Mouse (Mus musculus) spleen, adult 12 weeks (tissue): ENCODE results near the gene Msrb3.

Experiments used
- DNase-seq: peaks from one replicate; pipeline ENCODE4 v3.0.0; 2022; ENCODE audit warnings: low spot score

Msrb3 gene

GRCm38 (mm10) chr10:120861674-120862073 is 37.2 kb downstream of the Msrb3 start:
- DNase-seq: no peak

DNA sequence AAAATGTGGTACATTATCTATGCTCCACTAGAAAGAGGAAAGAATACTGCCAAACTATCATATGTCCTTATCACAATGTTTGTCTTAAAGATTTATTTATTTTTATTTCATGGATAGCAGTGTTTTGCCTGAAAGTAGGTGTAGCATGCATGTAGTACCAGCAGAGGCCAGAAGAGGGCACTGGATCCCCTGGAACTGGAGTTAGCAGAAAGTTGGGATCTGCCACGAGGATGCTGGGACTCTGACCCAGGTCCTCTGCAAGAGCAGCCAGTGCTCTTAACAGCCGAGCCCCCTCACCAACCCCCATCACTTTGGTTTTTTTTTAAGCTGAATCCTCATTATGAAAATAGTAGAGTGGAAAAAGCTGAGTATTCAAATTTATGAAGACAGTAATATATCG is 37.7 kb downstream of the Msrb3 start:
- DNase-seq: no peak

DNA sequence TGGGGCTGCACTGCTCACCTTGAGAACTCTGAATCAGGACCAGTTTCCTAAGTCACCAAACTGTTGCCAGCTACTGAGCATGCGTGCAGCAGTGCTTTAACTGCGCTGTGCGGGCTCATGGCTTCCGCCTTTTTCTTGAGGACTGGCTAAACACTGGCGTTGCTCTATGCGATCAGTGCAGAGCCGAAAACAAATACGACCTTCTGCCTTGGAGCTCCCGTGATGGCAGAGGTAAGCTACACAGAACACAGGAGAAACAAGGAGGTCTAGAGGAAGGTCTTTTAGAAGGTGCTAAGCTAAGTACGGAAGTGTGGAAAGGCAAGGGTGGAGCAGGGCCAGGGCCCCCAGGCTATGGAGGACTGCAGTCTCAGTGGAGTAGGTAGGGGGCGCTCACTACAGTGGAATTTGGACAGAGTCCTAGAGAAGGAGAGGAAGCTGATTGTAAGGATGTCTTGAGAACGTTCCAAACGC is 41.3 kb downstream of the Msrb3 start:
- DNase-seq: peak; percentile 5

- DNase-seq: no peak
Observed at GRCm38 (mm10) chr10:120854329-120854728, 44.6 kb downstream of the Msrb3 start.

GRCm38 (mm10) chr10:120853816-120854215 is 45.1 kb downstream of the Msrb3 start:
- DNase-seq: no peak

- DNase-seq: no peak
Observed at GRCm38 (mm10) chr10:120851196-120851781, 47.6 kb downstream of the Msrb3 start.

DNA sequence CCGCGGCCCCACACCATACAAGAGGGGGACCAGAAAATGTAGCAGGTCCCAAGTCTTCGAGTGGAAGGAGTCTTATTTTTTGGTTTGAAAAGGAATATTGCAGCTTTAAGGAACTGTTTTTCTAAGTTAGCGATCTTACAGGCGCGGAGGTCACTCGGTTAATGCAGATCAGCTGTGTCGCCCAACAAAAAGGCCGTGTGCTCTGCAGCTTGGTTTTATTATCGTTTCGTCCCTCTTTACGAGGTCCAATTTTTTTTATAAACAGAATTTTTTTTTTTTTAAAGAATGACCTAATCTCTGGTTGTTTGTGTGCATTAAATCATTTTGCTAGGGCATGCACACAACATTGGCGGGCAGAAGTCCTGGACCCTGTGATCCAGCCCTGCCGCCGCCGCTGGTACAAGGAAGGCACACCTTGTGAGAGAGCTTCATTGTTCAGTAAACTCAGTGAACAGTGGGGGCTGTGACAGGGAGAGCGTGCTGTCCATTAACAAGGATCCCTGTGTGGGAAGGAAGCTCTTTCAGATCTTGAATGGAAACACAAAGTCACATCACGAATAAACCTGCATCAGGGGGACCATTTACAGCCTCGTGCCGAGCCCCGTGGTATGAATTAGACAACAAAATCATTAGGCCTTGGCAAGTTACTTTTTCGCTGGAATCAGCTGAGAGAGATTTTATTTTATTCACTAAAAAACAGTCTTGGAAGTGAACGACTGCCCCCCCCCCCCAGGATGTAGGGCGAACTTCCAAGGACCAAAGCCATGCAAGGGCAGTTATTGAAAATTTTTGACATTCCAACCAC is 48.3 kb downstream of the Msrb3 start:
- no peak for DNase-seq

DNA sequence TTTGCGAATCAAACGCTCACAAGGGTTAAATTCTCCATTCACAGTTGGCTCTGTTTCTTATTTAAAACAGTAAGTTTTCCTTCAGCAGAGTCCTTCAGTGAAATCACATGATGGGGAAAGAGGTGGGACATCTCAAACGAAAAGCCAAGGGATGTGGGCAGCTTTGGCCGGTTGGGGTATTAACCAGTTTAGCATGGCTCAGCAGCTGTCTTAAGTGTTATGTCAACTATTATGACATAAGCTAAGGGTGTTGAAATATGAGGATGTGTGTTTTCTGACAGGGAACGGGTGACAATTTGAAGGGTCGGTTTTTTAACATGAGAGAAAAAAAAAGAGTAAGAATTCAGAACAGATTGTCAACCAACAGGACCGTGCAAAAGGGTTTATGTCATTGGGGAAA is 50.2 kb downstream of the Msrb3 start:
- no peak for DNase-seq

- DNase-seq: no peak
Observed at GRCm38 (mm10) chr10:120847785-120848184, 51.1 kb downstream of the Msrb3 start.

GRCm38 (mm10) chr10:120839966-120840365 is 58.9 kb downstream of the Msrb3 start:
- no peak for DNase-seq

DNA sequence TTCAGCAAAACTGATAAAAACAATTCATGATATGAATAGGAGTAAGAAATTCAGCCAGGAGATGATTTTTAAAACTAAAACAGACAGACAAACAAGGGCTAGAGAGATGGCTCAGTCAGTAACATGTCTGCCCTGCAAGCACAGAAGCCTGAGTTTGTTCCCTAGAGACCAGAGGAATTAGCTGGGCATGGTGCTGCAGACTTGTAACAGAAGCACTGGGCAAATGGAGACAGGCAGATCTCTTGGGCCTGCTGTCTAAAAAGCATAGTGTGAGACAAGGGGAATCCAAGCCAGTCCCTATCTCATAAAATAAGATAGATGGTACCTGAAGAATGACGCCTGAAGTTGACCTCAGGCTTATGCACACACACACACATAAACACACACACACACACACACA is 64.4 kb downstream of the Msrb3 start:
- DNase-seq: no peak

GRCm38 (mm10) chr10:120833836-120834235 is 65.1 kb downstream of the Msrb3 start:
- DNase-seq: no peak

DNA sequence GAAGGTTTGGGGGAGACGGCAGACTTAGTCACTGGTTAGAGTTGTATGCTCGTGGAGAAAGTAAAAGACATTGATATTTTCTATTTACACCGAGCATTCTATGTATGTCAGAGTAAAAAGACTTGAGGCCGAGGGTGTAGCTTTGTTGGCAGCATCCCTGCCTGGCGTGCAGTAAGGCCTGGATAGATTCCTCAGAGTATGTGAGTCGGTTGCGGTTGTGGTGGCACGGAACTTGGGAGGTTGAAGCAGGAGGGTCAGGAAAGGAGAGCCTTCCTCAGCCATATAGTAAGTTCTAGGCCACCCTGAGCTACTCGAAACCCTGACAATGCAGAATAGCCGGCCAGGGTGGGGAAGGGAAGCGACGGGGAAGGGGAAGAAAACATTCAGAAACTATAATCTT is 71.1 kb downstream of the Msrb3 start:
- no peak for DNase-seq

GRCm38 (mm10) chr10:120826795-120827669 is 71.9 kb downstream of the Msrb3 start:
- no peak for DNase-seq

- no peak for DNase-seq
Observed at GRCm38 (mm10) chr10:120826381-120826780, 72.5 kb downstream of the Msrb3 start.

GRCm38 (mm10) chr10:120825594-120825993 is 73.3 kb downstream of the Msrb3 start:
- no peak for DNase-seq

DNA sequence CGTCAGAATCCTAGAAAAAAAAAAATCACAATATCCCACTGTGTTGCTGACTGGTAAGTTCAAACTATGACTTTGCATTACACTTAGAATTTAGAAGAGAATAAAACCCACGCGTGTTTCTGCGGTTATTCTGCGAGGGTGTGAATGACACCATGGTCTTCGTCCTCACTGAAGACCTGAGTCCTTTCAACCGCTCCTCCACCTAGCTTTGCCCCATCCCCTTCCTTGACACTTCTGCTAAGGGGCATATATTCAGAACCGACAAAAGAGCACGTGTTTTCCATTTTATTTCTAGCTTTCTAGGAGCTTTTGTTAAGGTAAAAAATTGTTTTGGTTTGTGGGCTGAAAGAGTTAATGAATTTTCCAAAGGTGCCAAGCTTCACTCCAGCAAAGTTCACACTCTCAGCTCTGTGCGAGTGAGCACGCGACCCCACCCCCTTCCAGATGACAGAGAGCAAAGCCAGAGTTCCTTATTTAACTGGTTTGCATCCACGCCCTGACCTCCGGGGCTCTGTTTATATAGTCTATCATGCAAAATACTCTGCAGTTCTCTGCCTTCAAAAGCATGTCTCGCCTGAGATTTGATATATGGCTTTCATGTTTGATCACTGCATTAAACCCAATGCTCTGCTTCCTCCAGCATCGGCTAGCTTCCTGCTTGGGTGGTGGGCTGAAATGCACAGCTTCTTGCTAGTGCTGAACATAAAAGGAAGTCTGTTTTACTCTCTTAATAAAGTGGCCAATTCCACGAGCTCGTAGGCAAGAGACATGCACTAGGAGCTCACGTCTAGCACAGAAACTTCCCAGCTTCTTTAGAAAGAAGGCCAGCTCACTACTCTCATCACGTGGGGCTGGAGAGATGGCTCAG is 77.2 kb downstream of the Msrb3 start:
- DNase-seq: no peak

GRCm38 (mm10) chr10:120820781-120821300 is 78.1 kb downstream of the Msrb3 start:
- no peak for DNase-seq

- DNase-seq: no peak
Observed at GRCm38 (mm10) chr10:120815290-120815689, 83.6 kb downstream of the Msrb3 start.

GRCm38 (mm10) chr10:120811796-120812443 is 87.0 kb downstream of the Msrb3 start:
- DNase-seq: no peak
